Mouse (Mus musculus): ENCODE results near the gene AF067063.

- no peak for TF ChIP-seq CTCF (IDR thresholded peaks at IDR 0.05; ENCODE audit: low read depth, low read length)
- TF ChIP-seq POLR2A (IDR thresholded peaks at IDR 0.05; ENCODE audit: extremely low read depth, insufficient read depth, low read length) = peak; percentile 85; the same call in 1 of the 2 replicates
These were observed 39.0 kb downstream of the AF067063 start, which contains the start of gene Zfp131 for GRCm38 (mm10) chr13:119790761-119791579.

Data from liver, adult 2 months (tissue).